Mouse (Mus musculus) cerebral cortex, adult 2 months (tissue): ENCODE results near the gene Dirc2.

ENCODE experiments used
- whole genome bisulfite sequencing: fragments of 180-500 bp; shearing (Covaris S2); methylation state at CpG from one replicate; pipeline ENCODE4 v1.1.7; 2018; 5-methylcytosine and 5-hydroxymethylcytosine counted together

Gene Dirc2

GRCm38 (mm10) chr16:35775835-35776234 lies 6.7 kb upstream of the Dirc2 start:
- 84% methylated on average over 1 of the region's 1 CpGs for WGBS

GRCm38 (mm10) chr16:35772598-35772997 lies 3.4 kb upstream of the Dirc2 start:
- 93% methylated on average over 5 of the region's 5 CpGs for WGBS

- 86% methylated on average over 5 of the region's 5 CpGs for WGBS
Observed at GRCm38 (mm10) chr16:35771606-35772005, 2.5 kb upstream of the Dirc2 start.

DNA sequence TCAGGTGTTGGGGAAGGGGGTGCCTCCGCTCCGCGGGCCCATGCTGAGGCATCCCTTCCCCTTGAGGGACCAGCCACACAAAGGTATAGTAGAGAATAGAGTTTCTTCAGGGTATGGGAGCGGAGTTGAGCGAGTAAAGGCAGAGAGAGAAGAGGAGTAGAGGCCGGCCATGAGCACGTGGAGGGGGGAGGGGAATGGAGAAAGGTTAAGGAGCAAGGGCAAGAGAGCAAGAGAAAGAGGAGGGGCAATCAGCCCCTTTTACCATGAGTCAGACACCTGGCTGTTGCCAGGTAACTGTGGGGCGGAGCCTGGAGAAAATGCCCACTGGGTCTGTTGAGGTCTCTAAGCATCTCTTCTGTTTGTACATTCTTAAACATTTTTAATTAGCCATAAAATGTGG lies 2.0 kb upstream of the Dirc2 start:
- WGBS = 43% methylated on average over 8 of the region's 8 CpGs

GRCm38 (mm10) chr16:35769878-35770657 lies 912 bp upstream of the Dirc2 start, which contains the start of gene Hspbap1:
TSS of gene Hspbap1 (plus strand) at chr16:35770375.
- WGBS = under 1% methylated on average over 51 of the region's 51 CpGs

DNA sequence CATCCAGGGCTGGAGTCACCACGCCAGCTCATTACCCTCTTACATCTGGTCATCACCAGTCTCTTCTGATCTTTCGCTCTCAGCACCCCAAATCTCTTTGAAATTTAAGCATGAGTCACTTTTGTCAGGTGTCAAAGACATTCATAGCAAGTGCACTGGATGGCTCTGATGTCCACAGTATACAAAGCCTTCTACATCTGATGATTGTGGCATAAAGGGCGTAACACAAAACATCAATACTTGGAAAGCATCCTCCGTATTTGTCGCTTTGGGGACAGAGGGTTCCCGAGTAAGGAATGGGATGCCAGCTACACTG lies 729 bp downstream of the Dirc2 start:
- 10% methylated on average over 6 of the region's 6 CpGs for WGBS

- WGBS = 88% methylated on average over 3 of the region's 3 CpGs
Observed at GRCm38 (mm10) chr16:35766366-35766765, 2.8 kb downstream of the Dirc2 start.

GRCm38 (mm10) chr16:35765449-35765848 lies 3.7 kb downstream of the Dirc2 start:
- WGBS = 43% methylated on average over 2 of the region's 2 CpGs

- 73% methylated on average over 1 of the region's 1 CpGs for WGBS
Observed at GRCm38 (mm10) chr16:35764941-35765340, 4.2 kb downstream of the Dirc2 start.

DNA sequence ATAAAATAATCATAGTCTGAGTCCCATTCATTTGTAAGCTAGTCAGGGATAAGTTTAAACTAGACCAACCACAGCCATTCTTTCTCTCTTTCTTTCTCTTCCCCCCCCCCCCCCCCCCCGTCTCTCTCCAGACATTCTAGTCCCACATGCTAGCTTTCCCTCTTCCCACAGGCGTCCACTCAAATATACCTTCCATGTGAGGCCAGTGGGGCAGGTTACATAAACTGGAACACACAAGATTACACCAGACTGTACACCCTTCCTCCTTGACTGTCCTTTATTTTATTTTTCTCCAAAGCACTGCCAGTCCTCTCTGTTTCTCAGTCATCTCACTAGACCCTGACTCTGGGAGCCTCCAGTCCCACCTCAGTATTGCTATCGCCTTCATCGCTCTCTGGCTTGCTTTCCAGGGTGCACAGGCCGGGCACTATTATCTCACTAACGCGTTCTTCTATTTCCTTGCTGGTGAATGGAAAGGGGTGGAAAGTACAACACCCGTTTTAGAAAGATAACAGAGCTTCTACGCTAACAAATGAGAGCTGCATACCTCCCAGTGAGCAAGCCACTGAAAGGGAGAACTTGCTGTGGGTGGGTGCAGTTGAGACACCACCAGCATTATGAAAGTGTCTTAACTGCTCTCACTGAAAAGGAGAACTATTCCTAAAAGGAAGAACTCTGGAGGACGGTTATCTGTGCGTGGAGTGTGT lies 5.4 kb downstream of the Dirc2 start:
- WGBS = 65% methylated on average over 10 of the region's 11 CpGs

GRCm38 (mm10) chr16:35759401-35759800 lies 9.8 kb downstream of the Dirc2 start:
- 88% methylated on average over 5 of the region's 5 CpGs for WGBS

- WGBS = 95% methylated on average over 9 of the region's 9 CpGs
Observed at GRCm38 (mm10) chr16:35756697-35757096, 12.5 kb downstream of the Dirc2 start.

- WGBS = 52% methylated on average over 6 of the region's 6 CpGs
Observed at GRCm38 (mm10) chr16:35755502-35756334, 13.4 kb downstream of the Dirc2 start.

DNA sequence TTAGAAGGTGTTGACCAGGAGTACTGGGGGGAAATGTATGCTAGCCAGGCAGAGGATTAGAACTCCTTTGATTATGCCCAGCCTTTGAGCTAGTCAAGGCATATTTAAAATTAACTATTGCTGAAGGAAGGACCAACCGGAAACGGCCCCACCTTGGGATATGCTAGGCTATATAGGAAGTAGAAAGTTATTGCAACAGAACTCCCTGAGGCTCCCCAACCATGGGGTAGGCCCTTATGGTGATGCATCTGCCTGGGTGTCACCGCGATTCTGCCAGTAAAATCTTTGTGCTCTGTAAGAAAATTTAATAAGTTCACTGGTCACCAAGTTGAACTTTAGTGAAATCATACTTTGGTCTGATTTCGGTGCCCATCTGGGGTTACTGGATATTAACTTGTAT lies 15.2 kb downstream of the Dirc2 start:
- 90% methylated on average over 5 of the region's 5 CpGs for WGBS

GRCm38 (mm10) chr16:35751841-35752240 lies 17.3 kb downstream of the Dirc2 start:
- WGBS = 86% methylated on average over 4 of the region's 4 CpGs

DNA sequence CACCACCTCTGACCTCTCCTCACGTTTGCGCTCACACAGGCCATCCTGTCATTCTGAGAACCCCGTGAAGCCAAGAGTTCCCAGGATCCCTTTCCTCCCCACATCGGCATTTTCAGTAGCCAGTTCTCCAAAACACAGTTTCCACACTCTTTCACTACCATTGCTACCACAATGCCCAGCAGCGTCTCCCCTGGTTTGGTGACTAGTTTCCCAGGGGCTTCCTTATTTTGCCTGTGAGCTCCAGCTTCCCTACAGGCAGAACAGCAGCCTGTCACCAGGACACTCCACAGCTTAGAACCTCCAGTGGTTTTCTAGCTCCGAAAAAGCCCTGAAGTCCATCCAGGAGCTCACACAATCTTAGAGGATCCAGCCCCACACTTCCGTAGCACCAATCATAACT lies 19.8 kb downstream of the Dirc2 start:
- 69% methylated on average over 7 of the region's 7 CpGs for WGBS

GRCm38 (mm10) chr16:35748237-35748603 lies 20.9 kb downstream of the Dirc2 start:
- 60% methylated on average over 7 of the region's 7 CpGs for WGBS

GRCm38 (mm10) chr16:35747417-35748236 lies 21.5 kb downstream of the Dirc2 start:
- WGBS = 60% methylated on average over 9 of the region's 9 CpGs

DNA sequence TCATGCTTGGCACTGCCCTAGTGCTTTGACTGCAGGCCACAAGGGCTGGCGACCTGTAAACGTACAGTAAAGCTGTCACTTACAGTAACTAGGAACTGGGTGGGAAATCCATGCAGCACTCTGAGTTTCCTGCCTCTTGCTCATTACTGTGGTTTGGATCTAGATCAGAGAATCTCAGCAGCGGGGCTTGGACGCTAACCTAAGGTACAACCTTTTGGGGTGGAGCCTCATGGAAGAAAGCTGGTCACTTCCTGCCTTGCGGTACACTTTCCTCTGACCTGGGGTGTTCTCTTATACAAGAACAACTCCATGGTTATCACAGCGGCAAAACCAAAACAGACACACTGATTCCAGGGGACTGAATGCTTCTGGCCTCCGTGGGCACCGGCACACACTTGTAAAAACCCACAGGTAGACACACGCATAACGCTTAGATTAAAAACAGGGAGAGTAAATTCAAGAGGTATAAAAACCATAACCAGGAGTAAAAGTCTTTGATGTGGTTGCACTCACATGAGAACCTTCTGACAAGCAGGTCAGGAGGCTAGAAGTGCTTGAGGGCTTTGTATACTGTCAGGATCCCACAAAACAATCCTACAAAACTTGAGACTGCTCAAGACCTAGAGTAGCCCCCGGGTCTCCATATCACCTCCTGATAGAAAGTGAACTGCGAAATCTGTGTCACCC lies 26.8 kb downstream of the Dirc2 start:
- WGBS = 83% methylated on average over 12 of the region's 12 CpGs

DNA sequence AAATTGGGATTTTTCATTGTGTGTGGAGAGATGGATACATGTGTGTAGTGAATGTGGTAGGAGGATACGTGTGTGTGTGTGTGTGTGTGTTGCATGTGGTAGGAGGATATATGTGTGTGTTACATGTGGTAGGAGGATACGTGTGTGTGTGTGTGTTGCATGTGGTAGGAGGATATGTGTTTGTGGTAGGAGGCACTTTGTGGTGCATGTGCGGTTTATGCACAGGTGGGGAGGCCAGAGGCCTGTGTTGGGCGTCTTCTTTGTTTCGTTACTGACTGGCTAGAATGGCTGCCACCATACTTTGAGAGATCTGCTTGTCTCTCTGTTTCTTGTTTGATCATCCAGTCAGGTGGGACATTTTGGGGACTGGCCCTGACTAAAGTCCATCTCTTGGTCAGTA lies 27.5 kb downstream of the Dirc2 start:
- WGBS = 91% methylated on average over 5 of the region's 5 CpGs

DNA sequence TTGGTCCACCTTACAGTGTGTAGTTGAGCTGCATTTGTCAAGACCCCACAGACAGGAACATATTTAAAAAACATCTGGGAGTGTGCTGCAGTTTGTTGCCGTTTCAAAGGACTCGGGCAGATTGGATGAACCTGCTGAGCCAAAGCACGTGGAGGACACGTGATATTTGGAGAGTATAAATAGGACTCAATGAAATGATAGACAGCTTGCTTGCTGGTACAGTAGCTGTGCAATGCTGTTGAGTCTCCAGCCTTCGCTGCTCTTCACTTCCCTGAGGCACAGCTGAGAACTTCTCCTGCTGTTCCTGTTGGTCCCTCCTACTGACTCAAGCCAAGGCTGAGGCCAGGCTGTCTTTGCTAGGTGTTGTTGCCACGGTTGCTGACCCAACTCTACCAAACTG lies 28.2 kb downstream of the Dirc2 start:
- WGBS = 49% methylated on average over 6 of the region's 6 CpGs
